In genomic region chr8:47783544-47783943, GRCm38 (mm10) we compare ENCODE assay signal across 36 mouse cellular contexts. TPM values are rescaled to one million over a fixed set of nuclear protein-coding genes. Genes with fewer than 3 reads are reported as not detected.
A peak's percentile ranks its signal among the peaks of the same experiment; 100 is the strongest.
DNase-seq lines count a peak whose midpoint lies in the region; ATAC-seq and TF ChIP-seq lines count a peak whose summit lies in the region.
"Had no signal": no experiment of that assay in that cellular context is flagged by ENCODE, and none has a peak within 500 bp of the region (broad histone marks: within the 10 kb centered on the region; RNA-seq: fewer than 3 reads in every experiment).

No protein-coding gene starts in this region.

- 0 out of 2 replicates have a peak overlapping the region, but pooled peaks have one; percentile 18 for H3K27ac ChIP-seq in layer of hippocampus, adult 2 months
- H3K27ac ChIP-seq in cortical plate, adult 2 months (ENCODE audit: insufficient read depth, low read length): peak overlapping the region; percentile 59
- H3K27ac ChIP-seq: forebrain, embryonic 10.5 days; heart, embryonic 10.5 days; heart, embryonic 13.5 days; hindbrain, embryonic 14.5 days; hindbrain, postnatal 0 days had no signal

- H3K4me3 ChIP-seq in layer of hippocampus, adult 2 months: no peak overlapping the region
- H3K4me3 ChIP-seq in cortical plate, adult 2 months (ENCODE audit: insufficient read depth, low read length): no peak overlapping the region
- H3K4me3 ChIP-seq: forebrain, embryonic 10.5 days; heart, embryonic 10.5 days; heart, embryonic 13.5 days had no signal

- DNase-seq in frontal cortex, postnatal 10 days (ENCODE audit: low spot score in 2 of 2): no peak
- DNase-seq in layer of hippocampus, adult 2 months (ENCODE audit: low spot score in 2 of 2): no peak
- DNase-seq in layer of hippocampus, adult 9-11 months: no peak
- peak; percentile 19 for DNase-seq in right cerebral cortex, adult 18-20 months
- DNase-seq in right cerebral cortex, postnatal 25 days: no peak
- DNase-seq in lung, postnatal 10 days: no peak
- DNase-seq: adrenal gland, adult 2 months; adrenal gland, postnatal 14 days; B cell, adult 2 months; cerebellum, adult 11-12 months; cerebellum, adult 8-10 months; cerebellum, postnatal 10 days; cerebellum, postnatal 36 days; heart, postnatal 4 days had no signal

- no peaks in the 10 kb centered on the region for H3K4me1 ChIP-seq in cortical plate, adult 2 months (ENCODE audit: control insufficient read depth, insufficient read depth, low read length)

- TF ChIP-seq POLR2A in cortical plate, adult 2 months (IDR thresholded peaks at IDR 0.05; ENCODE audit: extremely low read depth, insufficient read depth, low read length): no peak

- TF ChIP-seq CTCF in layer of hippocampus, adult 2 months (conservative IDR thresholded peaks at IDR 0.05): no peak
- no peak for TF ChIP-seq CTCF in cortical plate, adult 2 months (IDR thresholded peaks at IDR 0.05; ENCODE audit: extremely low read depth, insufficient read depth, low read length)

- peak; percentile 71 for ATAC-seq in frontal cortex, adult (ENCODE audit: low TSS enrichment)
- ATAC-seq: forebrain, embryonic 14.5 days; hindbrain, postnatal 0 days; inflammation-experienced regulatory T-cells, adult 6 months; intestine, embryonic 16.5 days had no signal

RNA-seq across cellular contexts. Expression of gene Cldn24, which starts 38.4 kb away (rescaled TPM):
- not detected for total RNA-seq in layer of hippocampus, adult 2 months (2021)
- not detected in 2 replicates for polyA plus RNA-seq in cortical plate, adult 2 months (2012; rRNA removed)
- total RNA-seq: adrenal gland, adult 2 months; adrenal gland, postnatal 14 days; adrenal gland, postnatal 4 days; CH12.LX; gastrocnemius, adult 8-10 months; gastrocnemius, postnatal 36 days; granulocyte monocyte progenitor cell, adult 5-6 weeks; heart, postnatal 14 days; heart, postnatal 4 days; hindbrain, postnatal 0 days had no signal
- polyA plus RNA-seq: adrenal gland, adult 2 months; brain, embryonic 14.5 days; embryonic facial prominence, embryonic 11.5 days; embryonic facial prominence, embryonic 14.5 days; forebrain, embryonic 10.5 days; forebrain, embryonic 14.5 days; G1E; heart, embryonic 10.5 days; heart, embryonic 13.5 days; heart, embryonic 16.5 days; hindbrain, embryonic 11.5 days; hindbrain, embryonic 14.5 days; hindbrain, postnatal 0 days; inflammation-experienced regulatory T-cells, adult 6 months; intestine, embryonic 16.5 days had no signal

RNA-seq across cellular contexts. Expression of gene Cldn22, which starts 40.7 kb away (rescaled TPM):
- total RNA-seq in layer of hippocampus, adult 2 months (2021): 1 to 10 TPM; 3.1 to 5.1 TPM
- polyA plus RNA-seq in cortical plate, adult 2 months (2012; rRNA removed): 3.2 and 4.6 TPM in 2 replicates
- total RNA-seq: adrenal gland, postnatal 4 days; CH12.LX; granulocyte monocyte progenitor cell, adult 5-6 weeks; heart, postnatal 14 days; heart, postnatal 4 days; hindbrain, postnatal 0 days had no signal
- polyA plus RNA-seq: brain, embryonic 14.5 days; embryonic facial prominence, embryonic 11.5 days; embryonic facial prominence, embryonic 14.5 days; forebrain, embryonic 10.5 days; forebrain, embryonic 14.5 days; G1E; heart, embryonic 10.5 days; heart, embryonic 13.5 days; heart, embryonic 16.5 days; hindbrain, embryonic 11.5 days; hindbrain, embryonic 14.5 days; hindbrain, postnatal 0 days; inflammation-experienced regulatory T-cells, adult 6 months; intestine, embryonic 16.5 days had no signal
